Mouse (Mus musculus) liver, embryonic 14.5 days (tissue): ENCODE measurements around the gene Trp53bp1.

Experiments used
- CTCF ChIP-seq: IDR thresholded peaks from 2 replicates; pipeline ENCODE4 v1.5.1; 2016; ENCODE audit warnings: antibody characterized with exemption, low read depth, control low read depth
- EP300 ChIP-seq: IDR thresholded peaks from 2 replicates; pipeline ENCODE4 v1.6.1; 2016; ENCODE audit warnings: antibody characterized with exemption, low read depth

DNA sequence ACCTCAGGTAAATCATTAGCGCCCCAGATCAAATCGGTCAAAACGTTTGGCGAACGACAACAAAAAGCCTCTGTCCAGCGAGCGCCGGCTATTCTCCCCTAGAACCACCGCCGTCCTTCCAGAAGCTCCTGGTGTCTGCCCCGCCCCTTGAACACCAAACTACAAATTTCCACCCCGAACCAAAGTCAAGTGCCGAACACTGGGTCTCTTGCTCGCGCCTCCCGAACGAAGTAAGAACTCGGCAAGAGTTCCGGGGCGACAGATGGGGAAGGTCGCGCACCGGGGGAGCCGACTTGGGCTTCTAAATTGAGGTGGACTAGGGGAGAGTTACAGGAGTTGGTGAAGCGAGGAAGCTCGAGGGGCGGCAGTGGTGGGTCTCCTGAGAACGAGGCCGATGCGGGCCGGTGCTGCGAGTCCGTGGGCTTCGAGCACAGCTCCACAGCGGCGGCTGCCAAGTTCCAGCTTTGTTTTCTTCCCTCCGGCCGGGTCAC lies 100.7 kb downstream of the Trp53bp1 start, which contains the start of gene Tubgcp4:
- TF ChIP-seq CTCF (no peak), EP300 (0 out of 2 replicates have a peak, but pooled peaks have one; percentile 6)
